Mouse (Mus musculus) kidney, adult 9 months (tissue): ENCODE data around the gene Washc2.

Source experiments
- DNase-seq: peaks from one replicate; pipeline ENCODE4 v3.0.0; 2022

Gene Washc2

DNA sequence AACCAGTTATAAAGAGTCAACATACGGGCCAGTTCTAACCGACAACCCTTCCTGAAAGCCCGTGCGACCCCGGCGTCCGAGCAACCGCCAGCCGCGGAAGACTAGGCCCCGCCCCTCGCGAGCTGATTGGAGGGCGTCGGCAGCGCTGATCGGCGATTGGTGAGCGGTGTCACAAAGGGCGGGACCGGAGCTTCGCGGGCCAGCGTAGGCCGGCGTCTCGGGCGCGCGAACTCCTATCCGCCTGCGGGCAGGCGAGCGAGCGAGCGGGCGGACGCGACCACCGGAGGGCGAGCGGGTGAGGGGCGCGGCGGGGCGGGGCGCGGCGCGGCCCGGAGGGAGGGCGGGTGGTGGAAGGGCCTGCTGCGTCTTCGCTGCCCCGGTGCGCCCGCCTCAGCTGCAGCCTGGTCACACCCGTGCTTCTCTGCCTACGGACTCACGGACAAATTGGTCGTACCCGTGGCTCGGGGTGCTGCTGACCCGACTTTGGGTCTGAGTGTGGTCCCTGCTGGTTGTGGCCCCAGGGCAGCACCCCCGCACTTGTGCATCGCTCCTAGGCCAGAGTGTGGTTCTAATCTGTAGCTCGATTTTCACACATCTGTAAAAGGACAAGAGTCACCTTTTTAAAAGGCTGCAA is 56.3 kb downstream of the Washc2 start, which contains the start of gene Zfand4:
Gene Zfand4, plus strand, starts transcription at position 205 of the 634 bp plus-strand sequence.
- DNase-seq, result peak; percentile 89

DNA sequence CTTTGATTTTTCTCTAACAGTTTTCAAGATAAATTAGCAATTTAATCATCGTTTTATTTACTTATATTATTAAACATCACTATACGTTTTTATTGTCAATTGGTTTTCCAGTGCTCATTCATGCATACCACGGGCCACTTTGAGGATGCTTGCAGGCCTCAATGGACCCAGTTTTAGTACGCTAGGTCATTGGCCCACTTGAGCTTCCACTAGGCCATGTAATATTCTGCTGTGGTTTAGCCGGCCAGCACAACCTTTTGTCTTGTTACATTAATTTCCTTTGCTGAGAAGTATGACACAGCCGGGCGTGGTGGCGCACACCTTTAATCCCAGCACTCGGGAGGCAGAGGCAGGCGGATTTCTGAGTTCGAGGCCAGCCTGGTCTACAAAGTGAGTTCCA is 57.0 kb downstream of the Washc2 start:
- DNase-seq, result no peak

DNA sequence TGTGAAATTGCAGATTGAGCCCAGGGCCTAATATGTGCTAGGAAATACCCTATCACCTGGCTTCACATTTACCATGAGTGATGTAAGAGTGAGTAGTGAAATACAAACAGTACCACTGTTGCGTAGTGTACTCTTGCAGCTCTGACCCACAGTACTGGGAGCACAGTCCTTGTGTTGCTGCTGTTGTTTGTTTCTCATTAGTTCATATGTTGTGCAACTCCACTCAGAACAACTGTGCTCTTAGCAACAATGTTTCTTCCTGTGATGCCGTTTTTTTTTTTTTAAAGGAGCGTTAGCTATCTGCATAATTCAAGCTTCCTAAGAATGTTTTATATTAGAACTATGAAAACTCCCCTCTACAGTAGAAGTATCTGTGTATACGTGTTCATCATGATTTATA is 57.8 kb downstream of the Washc2 start:
- DNase-seq, result no peak

DNA sequence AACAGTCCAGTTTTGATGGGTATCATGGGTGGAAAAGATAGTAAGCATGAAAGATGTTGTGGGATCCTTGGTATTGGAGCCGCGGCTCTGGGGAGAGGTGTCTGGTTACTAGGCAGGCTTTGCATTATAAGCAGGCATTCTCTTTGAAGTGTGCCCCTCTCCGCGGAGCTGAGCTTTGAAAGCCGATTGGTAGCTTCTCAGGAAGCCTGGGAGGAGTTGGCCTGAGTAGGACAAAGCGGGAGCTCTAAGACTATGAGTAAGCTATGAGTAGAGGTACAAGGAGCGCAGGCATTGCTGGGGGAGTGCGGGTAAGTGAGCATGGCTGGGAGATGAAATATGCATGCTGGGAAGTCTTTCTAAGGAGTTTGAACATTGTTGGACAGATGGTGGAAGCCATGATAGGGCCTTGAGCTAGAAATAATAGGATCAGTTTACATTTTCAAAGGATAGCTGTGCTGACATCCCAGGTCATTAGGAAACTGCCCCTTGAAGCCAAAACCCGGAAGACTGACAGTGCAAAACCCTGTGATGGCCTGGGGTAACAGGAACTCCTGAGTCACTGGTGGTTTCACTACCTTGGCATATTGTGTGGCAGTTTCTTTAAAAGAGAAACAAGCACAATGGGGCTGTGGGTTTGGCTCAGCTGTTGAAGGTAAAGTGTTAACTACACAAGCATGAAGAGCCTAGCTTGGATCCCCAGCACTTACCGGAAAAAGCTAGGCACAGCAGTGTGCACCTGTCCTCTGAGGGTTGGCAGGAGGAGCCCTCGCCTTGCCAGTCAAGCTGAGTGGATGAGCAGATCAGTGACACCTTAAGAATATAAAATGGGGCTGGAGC is 58.7 kb downstream of the Washc2 start:
- DNase-seq, result no peak

DNA sequence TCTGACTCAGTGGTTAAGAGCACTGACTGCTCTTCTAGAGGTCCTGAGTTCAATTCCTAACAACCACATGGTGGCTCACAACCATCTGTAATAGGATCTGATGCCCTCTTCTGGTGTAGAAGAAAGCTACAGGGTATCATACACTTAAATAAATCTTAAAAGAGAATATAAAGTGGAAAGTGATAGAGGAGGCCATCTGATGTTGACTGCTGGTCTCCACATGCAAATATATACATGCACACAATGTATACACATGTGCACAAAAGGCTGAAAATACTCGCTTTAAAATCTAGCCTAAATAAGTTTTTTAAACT is 59.2 kb downstream of the Washc2 start:
- no peak for DNase-seq

DNA sequence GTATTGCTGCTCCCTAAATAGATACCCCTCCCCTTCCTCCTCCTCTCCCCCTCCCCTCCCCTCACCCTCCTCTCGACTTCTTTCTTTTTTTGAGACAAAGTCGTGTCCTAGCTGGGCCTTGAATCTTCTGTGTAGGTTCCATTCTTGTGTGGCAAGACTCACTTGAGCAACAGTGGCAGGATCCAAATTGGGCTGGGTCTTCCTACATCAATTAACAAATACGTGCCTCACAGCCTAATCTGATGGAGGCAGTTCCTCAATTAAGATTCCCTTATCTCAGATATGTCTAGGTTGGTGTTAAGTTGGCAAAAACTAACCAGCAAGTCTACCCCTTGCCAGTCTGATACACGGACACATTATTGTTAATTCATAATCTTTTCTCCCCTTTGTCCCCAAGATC is 67.9 kb downstream of the Washc2 start:
- DNase-seq, result no peak

DNA sequence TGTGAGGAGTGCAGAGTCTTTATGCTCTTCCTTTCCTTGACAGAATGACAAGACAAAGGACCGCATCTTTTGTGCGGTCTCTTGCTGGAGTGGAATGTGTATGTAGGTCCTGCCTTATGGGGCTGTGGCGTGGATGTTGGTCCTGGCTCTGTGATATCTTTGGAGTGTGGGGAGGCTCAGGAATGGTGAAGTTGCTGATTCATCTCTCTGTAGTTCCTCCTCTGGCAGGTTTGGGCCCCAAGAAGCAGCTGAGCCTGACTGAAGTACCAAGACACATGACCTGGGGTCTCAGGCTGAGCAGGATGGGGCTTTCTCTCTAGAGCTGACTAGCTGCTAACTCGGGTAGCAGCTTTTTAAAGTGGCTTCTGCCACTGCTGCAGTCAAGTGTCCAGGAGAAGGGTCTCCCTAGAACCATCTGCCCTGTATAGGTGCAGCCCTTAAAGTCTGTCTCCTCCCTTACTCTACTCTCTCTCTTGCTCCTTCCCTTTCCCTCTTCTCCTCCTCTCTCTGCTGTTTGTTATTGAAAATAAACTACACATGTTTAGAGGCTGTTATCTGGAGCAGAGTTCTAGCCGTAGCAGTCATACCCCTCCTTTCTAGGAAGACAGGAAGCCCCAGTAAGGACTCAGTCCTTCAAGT is 71.0 kb downstream of the Washc2 start:
- no peak for DNase-seq

DNA sequence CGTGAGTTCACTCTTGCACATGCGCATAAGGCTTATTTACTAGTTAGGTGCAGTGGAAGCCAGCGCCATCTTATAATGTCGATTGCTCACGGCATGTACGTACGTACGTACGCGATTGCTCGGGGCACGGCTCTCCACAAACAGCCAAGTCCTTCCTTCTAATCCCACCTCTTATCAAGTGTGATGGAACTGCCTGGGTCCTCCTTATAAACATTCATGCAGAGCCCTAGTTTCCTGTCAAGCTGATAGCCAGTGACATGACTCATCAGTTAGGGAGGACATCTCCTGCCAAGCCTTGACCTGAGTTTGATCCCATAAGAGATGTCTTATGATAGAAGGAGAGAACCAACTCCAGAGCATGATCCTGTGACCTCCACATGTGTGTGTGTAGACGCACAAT is 73.2 kb downstream of the Washc2 start:
- DNase-seq, result no peak

DNA sequence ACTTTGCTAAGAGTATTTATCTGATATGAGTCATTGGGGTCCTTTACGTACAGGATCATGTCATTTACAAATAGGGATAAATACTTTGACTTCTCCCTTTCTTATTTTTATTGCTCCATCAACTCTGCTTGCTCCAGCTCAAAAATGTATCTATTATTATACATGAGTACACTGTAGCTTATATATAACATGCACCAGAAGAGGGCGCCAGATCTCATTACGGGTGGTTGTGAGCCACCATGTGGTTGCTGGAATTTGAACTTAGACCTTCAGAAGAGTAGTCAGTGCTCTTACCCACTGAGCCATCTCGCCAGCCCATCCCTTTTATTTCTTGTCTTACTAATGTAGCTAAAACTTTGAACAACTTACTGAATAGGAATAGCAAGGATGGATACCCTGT is 74.7 kb downstream of the Washc2 start:
- DNase-seq, result peak; percentile 50

DNA sequence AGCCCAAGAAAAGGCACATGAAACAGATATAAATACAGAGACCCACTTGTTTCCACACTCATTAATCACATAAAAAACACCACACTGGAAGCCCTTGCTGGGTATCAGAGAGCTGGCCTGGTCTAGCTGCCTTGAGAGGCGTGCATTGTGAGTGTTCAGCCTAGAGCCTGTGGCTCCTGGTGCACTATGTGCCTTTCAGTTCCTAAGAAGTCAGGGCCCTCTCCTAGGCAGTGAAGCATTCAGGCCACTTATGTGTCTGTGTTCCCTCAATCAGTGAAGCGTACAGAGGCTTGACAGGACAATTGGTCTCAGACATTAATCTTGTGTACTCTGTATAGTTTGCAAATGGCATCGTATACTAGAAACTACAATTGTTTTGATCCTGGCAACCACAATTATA is 75.4 kb downstream of the Washc2 start:
- no peak for DNase-seq

DNA sequence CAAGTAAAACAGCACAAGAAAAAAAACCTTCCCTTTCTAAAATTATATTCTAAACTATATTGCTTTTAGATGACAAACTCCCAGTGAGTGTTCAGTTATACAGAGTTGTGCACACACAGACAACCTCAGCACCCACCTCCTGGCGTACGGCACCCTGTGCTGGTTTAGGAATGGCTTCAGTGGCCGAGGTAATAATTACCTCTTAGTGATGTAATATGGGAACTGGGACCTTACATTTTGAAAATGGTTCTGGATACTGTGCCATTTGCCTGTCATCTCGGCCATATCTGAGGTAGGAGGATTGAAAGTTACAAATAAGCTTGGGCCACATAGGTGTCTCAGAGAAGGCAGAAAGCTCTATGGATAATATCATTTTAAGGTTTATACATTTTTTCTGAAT is 78.5 kb downstream of the Washc2 start:
- peak; percentile 44 for DNase-seq

DNA sequence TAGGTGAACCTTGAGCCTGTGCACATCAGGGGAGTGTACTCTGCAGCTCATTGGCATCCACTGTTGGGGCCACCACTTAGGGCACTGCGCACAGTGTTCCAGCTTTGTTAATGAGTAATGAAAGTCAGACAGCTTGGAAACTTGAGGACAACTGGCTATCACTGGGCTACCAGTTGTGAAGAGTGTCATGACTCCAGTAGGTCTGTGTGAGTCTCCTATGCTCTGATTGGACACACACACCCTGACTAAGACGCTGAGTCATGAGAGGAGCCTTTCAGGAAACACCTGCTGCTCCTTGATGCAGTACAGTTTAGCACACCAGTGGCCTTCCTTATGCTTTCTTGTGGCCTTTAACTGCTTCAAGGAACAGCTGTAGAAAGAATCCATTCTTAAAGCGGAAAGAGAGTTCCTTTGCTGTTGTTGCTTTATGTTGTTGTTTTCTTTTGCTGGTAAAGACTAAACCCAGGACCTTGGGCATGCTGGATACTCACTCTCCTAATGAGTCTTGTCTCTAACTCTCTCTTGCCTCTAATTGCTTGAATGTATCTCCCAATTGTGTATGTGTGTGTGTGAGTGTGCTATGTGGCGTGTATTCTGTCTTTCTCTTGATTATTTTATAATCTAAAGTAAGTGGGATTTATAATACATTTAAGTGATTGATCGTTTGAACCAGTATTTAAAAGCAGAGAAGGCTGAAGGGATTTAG is 79.2 kb downstream of the Washc2 start:
- peak; percentile 90 for DNase-seq

DNA sequence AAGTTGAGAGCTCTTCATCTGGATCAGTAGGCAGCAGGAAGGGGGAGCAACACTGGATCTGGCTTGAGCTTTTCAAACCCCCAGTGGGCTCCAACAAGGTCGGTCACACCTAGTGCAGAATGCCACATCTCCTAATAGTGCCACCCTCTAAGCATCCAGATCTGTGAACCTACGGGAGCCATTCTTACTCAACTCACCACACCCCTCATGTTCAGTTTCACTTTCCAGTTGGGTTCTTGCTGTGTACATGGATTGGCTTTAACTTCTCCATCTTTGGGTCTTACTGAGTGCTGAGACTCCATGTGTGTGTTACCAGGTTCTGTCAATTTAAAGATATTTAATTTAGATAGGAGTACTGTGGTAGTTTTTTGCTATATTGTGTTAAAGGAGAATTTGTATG is 103.6 kb downstream of the Washc2 start:
- no peak for DNase-seq
